Mouse (Mus musculus) macrophage (primary cell): ENCODE measurements at regions not wholly inside any gene's neighbourhood (a gene's known extent, or its start where the extent isn't known, plus 50 kb on each side); places are given as distances from the start of the nearest gene placed in this dataset.

Experiments used
- H3K27ac ChIP-seq: fragments of 350-480 bp; formaldehyde crosslinking; 2 replicates; pipeline ENCODE4 v1.9.0; 2021
- H3K36me3 ChIP-seq: fragments of 350-480 bp; formaldehyde crosslinking; 2 replicates; pipeline ENCODE4 v1.9.0; 2021; ENCODE audit errors: inconsistent target
- H3K4me3 ChIP-seq: fragments of 350-480 bp; formaldehyde crosslinking; 2 replicates; pipeline ENCODE4 v1.9.0; 2021; ENCODE audit errors: inconsistent target
- H3K79me2 ChIP-seq: fragments of 350-480 bp; formaldehyde crosslinking; 2 replicates; pipeline ENCODE4 v1.9.0; 2021; ENCODE audit errors: inconsistent target
- WGBS: methylation state at CpG from one replicate; pipeline ENCODE4 v1.1.7; 2026; ENCODE audit warnings: inconsistent platforms; ENCODE audit not compliant: missing documents; 5-methylcytosine and 5-hydroxymethylcytosine counted together

- 82% methylated on average over 3 of the region's 3 CpGs for WGBS
- Histone ChIP-seq H3K36me3 (no peaks in the 10 kb centered on the region), H3K4me3 (no peak overlapping the region), H3K79me2 (no peaks in the 10 kb centered on the region), H3K27ac (no peak overlapping the region)
These were observed 64.8 kb upstream of the Gm45716 start for GRCm38 (mm10) chr11:90122709-90123108.

- Histone ChIP-seq H3K4me3 (no peak overlapping the region), H3K79me2 (no peaks in the 10 kb centered on the region), H3K27ac (no peak overlapping the region), H3K36me3 (no peaks in the 10 kb centered on the region)
- WGBS, result 93% methylated on average over 5 of the region's 5 CpGs
These were observed 63.6 kb upstream of the Gm45716 start for GRCm38 (mm10) chr11:90123851-90124250.

DNA sequence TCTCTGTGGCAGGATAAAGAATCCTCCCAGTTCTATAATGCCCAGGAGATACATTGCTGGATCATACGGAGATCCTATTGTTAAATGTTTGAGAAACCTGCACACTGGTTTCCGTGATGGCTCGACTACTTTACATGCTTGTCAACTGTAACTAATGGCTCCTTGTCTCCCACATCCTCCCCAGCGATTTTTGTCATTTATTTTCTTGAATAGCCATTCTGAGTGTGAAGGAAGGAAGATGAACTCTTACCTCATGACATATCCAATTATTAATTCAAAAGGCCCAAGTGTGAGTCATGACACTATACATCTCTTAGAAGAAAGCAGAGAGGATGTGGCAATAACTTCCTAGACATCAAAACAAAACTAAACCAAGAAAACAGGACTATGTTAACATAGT is 61.2 kb upstream of the Gm45716 start:
- Histone ChIP-seq H3K4me3 (no peak overlapping the region), H3K27ac (no peak overlapping the region), H3K79me2 (no peaks in the 10 kb centered on the region), H3K36me3 (no peaks in the 10 kb centered on the region)
- WGBS, result 64% methylated on average over 4 of the region's 4 CpGs

DNA sequence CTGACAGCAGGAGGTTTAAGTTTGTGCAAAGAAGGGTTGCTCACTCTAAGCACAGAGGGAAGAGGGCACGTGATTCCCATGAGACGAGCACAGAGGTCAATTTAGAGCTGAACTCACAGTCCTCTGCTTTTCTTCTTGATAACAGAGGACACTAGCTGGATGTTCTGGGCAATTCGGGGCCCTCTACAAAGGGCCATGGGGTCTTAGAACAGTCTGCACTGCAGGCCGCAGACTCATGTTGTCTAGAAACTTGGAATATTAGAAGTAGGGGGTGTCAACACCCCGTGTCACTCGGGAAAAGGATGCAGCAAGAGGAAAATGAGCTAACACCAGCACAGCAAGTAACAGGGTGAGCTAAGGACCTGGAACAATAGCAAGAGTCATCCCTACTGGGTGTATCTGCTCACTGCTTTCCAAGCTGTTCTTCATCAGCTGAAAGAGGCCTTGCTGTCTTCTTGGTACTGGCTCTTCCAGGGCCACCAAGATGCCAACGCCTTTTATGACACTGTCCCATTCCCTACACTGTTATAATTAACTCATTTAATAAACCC is 58.5 kb upstream of the Gm45716 start:
- Histone ChIP-seq H3K36me3 (no peaks in the 10 kb centered on the region), H3K27ac (no peak overlapping the region), H3K4me3 (no peak overlapping the region), H3K79me2 (no peaks in the 10 kb centered on the region)
- WGBS, result 84% methylated on average over 7 of the region's 7 CpGs

DNA sequence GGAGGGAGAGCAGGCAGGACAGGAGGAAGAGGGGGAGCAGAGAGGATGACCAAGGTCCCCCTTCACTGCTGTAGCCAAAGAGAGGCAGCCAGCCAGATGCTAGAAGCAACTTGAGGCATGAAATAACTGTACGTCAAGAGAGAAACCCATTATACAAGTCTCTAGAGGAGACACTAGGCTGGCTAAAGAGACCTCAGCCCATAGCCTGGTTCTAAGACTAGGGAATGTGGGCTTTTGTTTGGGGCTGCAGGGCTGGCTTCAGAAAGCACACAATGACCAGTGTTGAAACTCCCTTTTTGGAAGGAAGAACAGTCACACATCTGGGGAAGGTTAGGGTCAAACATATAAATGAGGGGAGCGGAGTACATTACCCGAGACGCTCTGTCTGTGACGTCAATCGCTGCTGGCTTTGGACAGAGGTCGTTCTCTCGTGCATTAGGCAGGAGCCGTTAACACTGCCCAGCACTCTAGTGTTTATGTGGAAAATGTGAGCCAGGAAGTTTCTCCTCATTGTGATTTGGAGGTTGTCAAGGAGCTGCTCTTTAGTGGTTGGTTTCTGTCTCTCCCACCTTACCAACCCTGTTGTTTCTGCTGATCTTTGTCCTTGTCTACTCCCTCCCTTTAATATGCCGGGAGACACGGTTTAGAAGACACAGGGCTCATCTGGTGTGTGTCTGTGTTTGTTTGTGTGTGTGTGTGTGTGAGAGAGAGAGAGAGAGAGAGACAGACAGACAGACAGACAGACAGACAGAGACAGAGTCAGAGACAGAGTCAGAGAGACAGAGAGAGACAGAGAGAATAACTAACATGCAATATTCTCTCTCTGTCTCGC is 57.5 kb upstream of the Gm45716 start:
- Histone ChIP-seq H3K79me2 (no peaks in the 10 kb centered on the region), H3K27ac (no peak overlapping the region), H3K4me3 (no peak overlapping the region), H3K36me3 (no peaks in the 10 kb centered on the region)
- WGBS, result 36% methylated on average over 11 of the region's 12 CpGs

DNA sequence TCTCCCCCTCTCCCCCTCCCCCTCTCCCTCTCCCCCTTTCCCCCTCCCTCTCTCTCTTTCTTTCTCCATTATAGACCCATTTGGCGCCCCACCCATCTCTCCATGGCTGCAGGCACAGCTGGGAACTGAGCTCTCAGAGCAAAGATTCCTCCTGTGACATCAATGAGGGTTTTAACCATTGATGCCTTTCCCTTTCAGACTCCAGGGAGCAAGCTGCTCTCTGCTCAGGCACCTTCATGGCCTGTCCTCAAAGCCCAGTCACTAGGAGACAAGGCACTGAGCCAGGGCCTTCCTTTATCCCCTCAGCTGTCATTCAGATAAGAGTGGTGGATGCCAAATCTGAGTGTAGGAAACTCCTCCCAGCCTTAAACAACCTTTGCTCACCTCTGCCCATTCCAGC is 56.8 kb upstream of the Gm45716 start:
- no CpG with 5 or more reads among the region's 1 CpGs for WGBS
- Histone ChIP-seq H3K79me2 (no peaks in the 10 kb centered on the region), H3K4me3 (no peak overlapping the region), H3K36me3 (no peaks in the 10 kb centered on the region), H3K27ac (no peak overlapping the region)

- 70% methylated on average over 5 of the region's 5 CpGs for WGBS
- Histone ChIP-seq H3K4me3 (no peak overlapping the region), H3K36me3 (no peaks in the 10 kb centered on the region), H3K27ac (no peak overlapping the region), H3K79me2 (no peaks in the 10 kb centered on the region)
These were observed 54.9 kb upstream of the Gm45716 start for GRCm38 (mm10) chr11:90132579-90132978.

DNA sequence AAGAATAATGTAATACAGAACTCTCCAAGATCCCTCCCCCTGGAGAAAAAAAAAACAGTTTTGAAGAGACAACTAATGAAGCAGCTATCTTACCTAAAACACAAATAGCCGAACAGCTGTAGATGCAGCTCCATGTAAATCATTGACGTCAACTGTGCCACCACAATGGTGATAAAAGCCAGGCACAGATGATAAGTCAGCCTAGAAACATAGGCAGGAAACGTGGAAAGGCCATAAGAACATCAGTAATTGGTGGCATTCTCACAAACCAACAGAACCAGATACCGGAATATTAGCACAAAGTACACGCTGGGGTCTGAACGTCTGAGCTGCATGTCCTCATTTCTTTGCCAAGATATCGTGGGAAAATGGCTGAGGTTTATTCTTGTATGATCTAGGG is 51.2 kb upstream of the Gm45716 start:
- Histone ChIP-seq H3K27ac (no peak overlapping the region), H3K36me3 (no peaks in the 10 kb centered on the region), H3K79me2 (no peaks in the 10 kb centered on the region), H3K4me3 (no peak overlapping the region)
- WGBS, result 85% methylated on average over 7 of the region's 7 CpGs
